Mouse (Mus musculus) embryonic facial prominence, embryonic 14.5 days (tissue): ENCODE data around the gene Afg3l1. TPM values are rescaled to one million over a fixed set of nuclear protein-coding genes. Genes with fewer than 3 reads are reported as not detected.
"Not testable (repeated sequence)": the region's sequence is repeated elsewhere in the genome, so short reads cannot be mapped to it uniquely, and the experiment has no call there.

Experiments used
- ATAC-seq: fragments of 200-750 bp; cut with Nextera tagmentation; 2 replicates; pipeline ENCODE4 v1.8.0; 2017; ENCODE audit warnings: low read depth, moderate number of reproducible peaks, moderate TSS enrichment
- DNase-seq: peaks from one replicate; pipeline ENCODE4 v3.0.0-alpha.2; 2015; ENCODE audit warnings: low spot score
- H3K27ac ChIP-seq: fragments of 300-500 bp; sonication (generic); replicated peaks from 2 replicates; pipeline ENCODE4 v1.5.1; 2014; ENCODE audit warnings: low read depth, mild to moderate bottlenecking, low read length, moderate library complexity
- H3K27me3 ChIP-seq: fragments of 300-500 bp; sonication (generic); replicated peaks from 2 replicates; pipeline ENCODE4 v1.6.1; 2014; ENCODE audit warnings: low read length; ENCODE audit not compliant: control insufficient read depth, insufficient read depth
- H3K36me3 ChIP-seq: fragments of 300-500 bp; sonication (generic); 2 replicates; pipeline ENCODE4 v1.6.1; 2014; ENCODE audit warnings: low read length, mixed read lengths; ENCODE audit not compliant: control insufficient read depth, insufficient read depth
- H3K4me1 ChIP-seq: fragments of 300-500 bp; sonication (generic); 2 replicates; pipeline ENCODE4 v1.6.1; 2014; ENCODE audit warnings: antibody characterized with exemption, low read length; ENCODE audit not compliant: control insufficient read depth, insufficient read depth
- H3K4me2 ChIP-seq: fragments of 300-500 bp; sonication (generic); 2 replicates; pipeline ENCODE4 v1.6.1; 2014; ENCODE audit warnings: low read depth, mild to moderate bottlenecking, low read length, moderate library complexity, mixed read lengths
- H3K4me3 ChIP-seq: fragments of 300-500 bp; sonication (generic); 2 replicates; pipeline ENCODE4 v1.5.1; 2014; ENCODE audit warnings: low read depth, mild to moderate bottlenecking, low read length
- H3K9ac ChIP-seq: fragments of 300-500 bp; sonication (generic); 2 replicates; pipeline ENCODE4 v1.6.1; 2014; ENCODE audit warnings: low read depth, mild to moderate bottlenecking, low read length, moderate library complexity, mixed read lengths
- H3K9me3 ChIP-seq: fragments of 300-500 bp; sonication (generic); 2 replicates; pipeline ENCODE4 v1.6.1; 2016; ENCODE audit warnings: low read length; ENCODE audit not compliant: control insufficient read depth
- WGBS: fragments of 180-500 bp; shearing (Covaris S2); extraction: QIAGEN DNeasy Blood & Tissue Kit; methylation state at CpG from one replicate; pipeline ENCODE4 v1.1.7; 2014; 5-methylcytosine and 5-hydroxymethylcytosine counted together
- polyA plus RNA-seq: library from polyadenylated mRNA; unstranded; fragments of >200 nt; fragmentation: Nextera tagmentation; extraction: Ambion mirVana; gene quantifications from 2 replicates; pipeline ENCODE4 v1.2.1, GENCODE M21; 2014

The Afg3l1 gene
- polyA plus RNA-seq, 1 experiment from 2014 or later = 33.5 TPM

GRCm38 (mm10) chr8:123537641-123538040, 59.9 kb downstream of the Afg3l1 start:
- not testable (repeated sequence) for H3K4me3 ChIP-seq, ATAC-seq, H3K9ac ChIP-seq, H3K27me3 ChIP-seq, DNase-seq, H3K4me1 ChIP-seq, H3K4me2 ChIP-seq, H3K27ac ChIP-seq, H3K9me3 ChIP-seq
- WGBS = 71% methylated on average over 3 of the region's 14 CpGs
- H3K36me3 ChIP-seq = peaks cover 44% of the 10 kb centered on the region

Other genes starting within 250 kb of the Afg3l1 start
- 4.3 and 4.9 TPM in 2 replicates for gene Spata2l, start 241.7 kb upstream of the Afg3l1 start, polyA plus RNA-seq
- gene Zfp276, start 223.7 kb upstream of the Afg3l1 start, polyA plus RNA-seq = 19.5 and 21.4 TPM in 2 replicates
- 24.5 and 26.3 TPM in 2 replicates for gene Vps9d1, start 223.6 kb upstream of the Afg3l1 start, polyA plus RNA-seq
- gene Fanca, start 159.3 kb upstream of the Afg3l1 start, polyA plus RNA-seq = 20.9 and 24.8 TPM in 2 replicates
- 2.7 and 2.8 TPM in 2 replicates for gene Spire2, start 145.2 kb upstream of the Afg3l1 start, polyA plus RNA-seq
- gene Tcf25, start 104.2 kb upstream of the Afg3l1 start, polyA plus RNA-seq = 159 and 163 TPM in 2 replicates
- 0.29 and 0.32 TPM in 2 replicates for gene Mc1r, start 70.8 kb upstream of the Afg3l1 start, polyA plus RNA-seq
- 81.9 and 99.5 TPM in 2 replicates for gene Tubb3, start 66.5 kb upstream of the Afg3l1 start, polyA plus RNA-seq
- gene Def8, start 54.4 kb upstream of the Afg3l1 start, polyA plus RNA-seq = 34.1 and 37.9 TPM in 2 replicates
- 13.5 and 14.4 TPM in 2 replicates for gene Dbndd1, start 37.6 kb downstream of the Afg3l1 start, polyA plus RNA-seq
- gene Gas8, start 40.9 kb downstream of the Afg3l1 start, polyA plus RNA-seq = 27.1 and 30.7 TPM in 2 replicates
- 9.5 and 9.6 TPM in 2 replicates for gene Rhou, start 176.0 kb downstream of the Afg3l1 start, polyA plus RNA-seq